Mouse (Mus musculus): ENCODE measurements around the gene Dhx9. TPM values are rescaled to one million over a fixed set of nuclear protein-coding genes. Genes with fewer than 3 reads are reported as not detected.
"Not testable (repeated sequence)": the region's sequence is repeated elsewhere in the genome, so short reads cannot be mapped to it uniquely, and the experiment has no call there.

Gene Dhx9
- polyA plus RNA-seq, 1 experiment = 62.4 TPM

GRCm38 (mm10) chr1:153431158-153431557, 56.3 kb downstream of the Dhx9 start:
- DNase-seq (ENCODE audit: extremely low spot score in 1 of 2, low spot score in 1 of 2) = no peak

GRCm38 (mm10) chr1:153424770-153425584, 62.5 kb downstream of the Dhx9 start, which contains the start of gene Shcbp1l:
Gene Shcbp1l (plus strand): TSS chr1:153425162.
- DNase-seq (ENCODE audit: extremely low spot score in 1 of 2, low spot score in 1 of 2) = peak; percentile 37 to 79

GRCm38 (mm10) chr1:153424271-153424670, 63.2 kb downstream of the Dhx9 start:
- DNase-seq (ENCODE audit: extremely low spot score in 1 of 2, low spot score in 1 of 2) = no peak

GRCm38 (mm10) chr1:153417805-153418204, 69.7 kb downstream of the Dhx9 start:
- DNase-seq (ENCODE audit: extremely low spot score in 1 of 2, low spot score in 1 of 2) = not testable (repeated sequence)

GRCm38 (mm10) chr1:153416271-153416832, 71.1 kb downstream of the Dhx9 start:
- DNase-seq (ENCODE audit: extremely low spot score in 1 of 2, low spot score in 1 of 2) = not testable (repeated sequence)

- not testable (repeated sequence) for DNase-seq (ENCODE audit: extremely low spot score in 1 of 2, low spot score in 1 of 2)
These were observed 71.7 kb downstream of the Dhx9 start for GRCm38 (mm10) chr1:153415742-153416141.

- no peak for DNase-seq (ENCODE audit: extremely low spot score in 1 of 2, low spot score in 1 of 2)
These were observed 72.5 kb downstream of the Dhx9 start for GRCm38 (mm10) chr1:153414962-153415361.

- peak; percentile 63 to 64 for DNase-seq (ENCODE audit: extremely low spot score in 1 of 2, low spot score in 1 of 2)
These were observed 73.2 kb downstream of the Dhx9 start for GRCm38 (mm10) chr1:153414114-153414723.

GRCm38 (mm10) chr1:153413397-153414020, 74.0 kb downstream of the Dhx9 start:
- not testable (repeated sequence) for DNase-seq (ENCODE audit: extremely low spot score in 1 of 2, low spot score in 1 of 2)

- not testable (repeated sequence) for DNase-seq (ENCODE audit: extremely low spot score in 1 of 2, low spot score in 1 of 2)
These were observed 74.6 kb downstream of the Dhx9 start for GRCm38 (mm10) chr1:153412663-153413396.

GRCm38 (mm10) chr1:153411723-153412122, 75.7 kb downstream of the Dhx9 start:
- no peak for DNase-seq (ENCODE audit: extremely low spot score in 1 of 2, low spot score in 1 of 2)

GRCm38 (mm10) chr1:153410915-153411314, 76.5 kb downstream of the Dhx9 start:
- DNase-seq (ENCODE audit: extremely low spot score in 1 of 2, low spot score in 1 of 2) = not testable (repeated sequence)

GRCm38 (mm10) chr1:153408296-153408695, 79.2 kb downstream of the Dhx9 start:
- DNase-seq (ENCODE audit: extremely low spot score in 1 of 2, low spot score in 1 of 2) = not testable (repeated sequence)

GRCm38 (mm10) chr1:153407641-153408040, 79.8 kb downstream of the Dhx9 start:
- DNase-seq (ENCODE audit: extremely low spot score in 1 of 2, low spot score in 1 of 2) = not testable (repeated sequence)

Other genes starting within 250 kb of the Dhx9 start
- gene Lamc1, start 154.9 kb downstream of the Dhx9 start, polyA plus RNA-seq (2012; rRNA removed) = 24.4 and 25.8 TPM in 2 replicates
- gene Shcbp1l, start 62.5 kb downstream of the Dhx9 start, polyA plus RNA-seq (2012; rRNA removed) = 3.4 and 4.0 TPM in 2 replicates
- 3.5 and 4.6 TPM in 2 replicates for gene Npl, start 62.4 kb upstream of the Dhx9 start, polyA plus RNA-seq (2012; rRNA removed)
- 32.9 and 38.2 TPM in 2 replicates for gene Rgs8, start 165.4 kb upstream of the Dhx9 start, polyA plus RNA-seq (2012; rRNA removed)